Mouse (Mus musculus) embryo, embryonic 11 days (tissue): ENCODE measurements at regions not wholly inside any gene's neighbourhood (a gene's known extent, or its start where the extent isn't known, plus 50 kb on each side); places are given as distances from the start of the nearest gene placed in this dataset.

ENCODE experiments used
- DNase-seq: peaks from one replicate; pipeline ENCODE4 v3.0.0-alpha.2; 2015

DNA sequence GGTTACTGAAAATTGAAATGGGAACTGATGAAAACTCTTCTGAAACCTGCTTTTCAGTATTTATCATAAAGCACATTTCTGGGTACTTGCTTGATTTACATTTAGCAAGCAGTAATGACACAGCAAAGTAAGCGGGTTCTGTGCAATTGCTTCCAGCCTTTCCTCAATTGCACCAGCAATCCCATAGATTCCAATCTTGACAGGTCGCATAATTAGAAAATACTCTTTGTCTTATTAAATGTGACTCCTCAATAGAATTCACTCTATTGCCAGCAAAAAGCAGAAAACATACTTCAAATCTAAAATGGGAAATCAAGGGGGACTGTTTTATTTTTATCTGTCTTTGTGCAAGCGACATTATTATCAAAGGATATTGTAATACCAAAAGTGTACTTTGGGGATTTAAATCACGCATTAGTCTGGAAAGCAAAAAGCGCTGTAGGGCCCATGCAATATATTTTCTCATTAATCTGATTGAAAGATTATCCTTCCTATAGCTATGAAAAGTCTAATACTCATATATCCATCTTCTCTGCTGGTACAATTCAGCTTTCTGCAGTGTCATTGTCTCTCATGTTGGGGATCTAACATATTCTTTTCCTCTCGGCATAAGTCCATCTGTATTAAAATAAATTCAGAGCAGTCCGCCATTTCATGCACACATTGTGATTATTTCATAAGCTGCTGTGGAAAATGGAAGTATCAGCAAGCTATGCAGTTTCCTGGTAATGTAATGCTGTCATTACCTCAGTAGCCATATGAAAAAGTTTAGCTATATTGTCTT is 1305.8 kb upstream of the Gm8797 start:
- DNase-seq, result peak; percentile 1

DNA sequence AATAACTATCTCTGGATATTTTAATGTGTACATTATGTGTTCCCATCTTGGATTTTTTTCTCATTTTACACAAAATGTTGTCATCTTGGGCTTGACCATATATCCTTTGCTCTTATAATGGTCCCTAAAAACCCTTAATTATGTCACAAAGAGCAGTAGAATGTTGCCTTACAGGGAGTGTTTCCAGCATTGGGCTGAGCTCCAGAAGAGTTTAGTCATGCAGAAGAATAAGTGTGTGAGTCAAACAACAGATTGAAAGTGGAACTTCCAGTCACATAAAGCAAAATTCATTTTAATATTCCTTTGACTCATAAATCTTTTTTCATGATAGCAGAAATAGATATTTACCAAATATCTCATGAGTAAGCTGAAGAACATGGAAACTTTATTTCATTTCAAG is 1282.6 kb upstream of the Gm8797 start:
- no peak for DNase-seq
